Mouse (Mus musculus) adrenal gland, postnatal 4 days (tissue): ENCODE data around the gene Ltbp3. TPM values are rescaled to one million over a fixed set of nuclear protein-coding genes. Genes with fewer than 3 reads are reported as not detected.

Experiments used
- DNase-seq, 2 experiments: peaks; one replicate each; pipeline ENCODE4 v3.0.0; 2021 to 2022; ENCODE audit warnings: low spot score in 2 of 2, mixed read lengths in 2 of 2
- total RNA-seq, 2 experiments: library from RNA; stranded (reverse); gene quantifications; 2 replicates each; pipeline ENCODE4 v1.2.3; 2021

Ltbp3 gene
- total RNA-seq, 2 experiments from 2014 or later = 277 to 287 TPM

DNA sequence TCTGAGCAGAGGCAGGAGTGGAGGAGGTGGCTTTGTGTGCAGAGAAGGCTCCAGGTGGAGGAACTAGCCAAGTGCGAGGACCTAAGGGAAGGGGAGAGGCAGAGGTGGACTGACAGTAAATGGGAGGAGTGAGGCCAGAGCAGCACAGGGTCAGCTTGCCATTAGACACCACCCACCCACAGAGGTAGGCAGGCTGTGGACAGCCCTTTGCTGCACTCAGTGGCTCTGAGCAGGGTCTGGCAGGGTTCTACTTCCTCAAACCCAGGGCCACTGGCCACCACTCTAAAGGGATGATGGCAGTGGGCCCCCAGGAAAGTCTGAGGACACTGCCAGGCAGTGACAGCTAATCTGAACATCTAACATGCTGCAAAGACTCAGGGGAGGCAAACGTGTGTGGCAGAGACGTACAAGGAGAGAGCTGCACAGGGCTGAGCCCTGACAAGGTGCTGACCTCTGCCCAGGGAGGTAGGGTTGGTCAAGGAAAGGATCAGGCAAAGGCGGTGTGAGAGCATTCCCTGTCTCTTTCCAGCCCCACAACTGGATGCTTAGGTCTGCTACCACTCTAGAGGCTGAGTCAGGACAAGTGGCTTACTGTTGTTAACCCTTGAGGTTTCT, 16.7 kb upstream of the Ltbp3 start:
- DNase-seq = no peak

DNA sequence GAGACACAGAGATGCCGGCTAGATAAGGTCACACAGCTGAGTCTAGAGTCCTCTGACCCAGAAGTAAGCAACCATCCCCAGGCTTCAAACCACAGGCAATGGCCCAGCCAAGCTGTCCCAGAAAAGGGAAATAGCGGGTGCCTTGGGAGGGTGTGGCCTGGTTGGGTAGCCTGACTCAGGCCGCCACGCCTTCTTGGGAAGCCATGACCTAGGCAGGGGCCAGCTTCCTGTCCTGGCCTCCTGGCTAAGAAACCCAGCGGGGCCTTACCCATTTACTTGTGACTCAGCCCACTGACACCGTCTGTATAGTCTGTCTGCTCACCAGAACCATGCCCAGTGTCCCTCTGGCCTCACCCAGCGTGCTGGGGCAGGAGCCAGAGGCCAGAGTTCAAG, 16.2 kb upstream of the Ltbp3 start:
- no peak for DNase-seq

DNA sequence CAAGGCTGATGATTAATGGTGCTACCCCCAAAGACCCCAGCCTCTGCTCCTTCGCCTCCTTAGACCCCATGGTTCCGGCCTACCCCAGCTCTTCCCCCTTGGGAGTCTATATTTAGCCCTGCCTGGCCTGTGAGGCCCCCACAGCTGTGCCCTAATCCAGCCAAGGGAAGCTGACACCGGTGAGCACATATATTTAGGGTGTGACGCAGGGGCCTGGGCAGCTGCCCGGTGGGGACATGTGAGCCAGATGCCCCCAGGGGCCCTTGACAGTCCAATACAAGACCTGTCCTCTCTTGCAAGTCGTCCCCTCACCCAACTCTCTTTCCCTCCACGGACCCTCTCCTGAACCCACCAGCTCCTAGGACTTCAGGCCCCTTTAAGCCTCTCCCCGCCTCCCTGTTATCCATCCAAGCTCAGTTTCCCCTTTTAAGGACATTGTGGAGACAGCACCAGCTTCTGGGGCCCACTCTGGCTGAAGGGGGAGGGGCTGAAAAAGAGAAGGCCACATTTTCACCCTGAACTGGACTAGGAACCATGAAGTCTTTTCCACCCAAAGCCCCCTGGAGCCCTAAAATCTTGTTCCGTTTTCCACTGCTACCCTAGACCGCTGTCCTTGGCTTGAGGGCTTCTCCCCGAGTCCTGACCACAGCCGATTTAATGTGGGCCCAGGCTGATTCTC, 15.5 kb upstream of the Ltbp3 start:
- no peak for DNase-seq

DNA sequence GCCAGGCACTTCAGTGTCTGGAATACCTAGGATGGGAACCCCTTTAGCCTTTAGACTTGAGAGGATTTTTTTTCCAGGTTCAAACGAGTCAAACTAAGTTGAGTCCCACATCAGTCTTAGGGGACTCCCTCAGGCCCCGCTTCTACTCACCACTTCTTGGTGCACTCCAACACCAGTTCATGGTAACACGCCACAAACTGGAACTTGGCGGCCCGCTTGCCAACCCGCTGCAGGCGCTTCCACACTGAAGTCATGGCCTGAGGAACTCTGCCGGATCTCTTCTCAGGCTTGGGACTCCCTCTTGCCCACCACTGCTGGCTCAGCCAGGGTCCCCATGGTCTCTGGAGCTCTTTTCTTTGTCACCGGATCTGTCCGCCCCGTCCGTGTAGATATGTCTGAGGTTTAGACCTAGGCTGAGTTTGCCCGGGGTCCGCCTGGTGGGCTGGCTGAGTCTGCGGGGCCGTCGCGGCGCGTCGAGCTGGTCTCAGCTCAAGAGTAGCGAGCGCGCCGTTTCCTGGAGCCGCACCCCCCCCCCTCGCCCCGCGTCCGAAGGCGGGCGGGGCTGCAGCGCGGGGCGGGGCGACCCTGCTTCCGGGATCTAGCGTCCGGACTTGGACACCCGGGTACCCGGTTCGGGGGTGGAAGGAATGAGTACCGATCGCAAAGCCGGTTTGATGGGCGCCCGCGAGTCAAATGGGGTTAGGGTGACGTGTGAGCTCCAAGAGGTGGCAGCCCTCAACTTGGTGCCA, 14.8 kb upstream of the Ltbp3 start, which contains the start of gene Ehbp1l1:
Gene Ehbp1l1, minus strand, starts transcription at position 551 of the 749 bp plus-strand sequence.
- DNase-seq = peak; percentile 60 to 64

DNA sequence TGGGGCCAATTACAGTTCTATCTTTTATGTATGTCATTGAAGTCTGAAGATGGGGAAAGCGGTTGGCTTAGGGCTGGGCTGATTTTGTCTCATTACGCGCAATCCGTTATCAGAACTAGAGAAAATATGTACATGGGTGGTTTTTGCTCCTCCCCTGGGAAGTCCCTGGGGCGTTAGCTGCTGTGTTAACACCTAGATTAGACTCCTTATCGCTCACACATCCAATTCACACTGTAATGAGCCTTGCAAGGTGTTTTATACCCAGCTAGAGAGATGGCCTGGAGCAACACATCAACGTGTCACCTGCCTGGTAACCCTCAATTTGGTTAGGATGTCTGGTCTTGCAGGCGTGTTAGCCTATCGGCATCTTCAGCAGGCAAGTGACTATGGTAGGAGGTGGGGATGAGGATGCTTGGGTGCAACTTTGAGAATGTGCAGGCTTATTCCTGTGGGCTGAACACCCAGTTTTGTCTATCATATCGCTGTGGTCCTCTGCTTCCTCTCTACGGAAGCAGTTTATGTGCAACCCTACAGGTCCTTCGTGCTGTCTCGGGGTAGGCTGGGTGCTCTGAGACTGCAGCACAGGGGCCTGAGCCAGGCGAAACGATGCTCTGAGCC, 13.6 kb upstream of the Ltbp3 start:
- no peak for DNase-seq

DNA sequence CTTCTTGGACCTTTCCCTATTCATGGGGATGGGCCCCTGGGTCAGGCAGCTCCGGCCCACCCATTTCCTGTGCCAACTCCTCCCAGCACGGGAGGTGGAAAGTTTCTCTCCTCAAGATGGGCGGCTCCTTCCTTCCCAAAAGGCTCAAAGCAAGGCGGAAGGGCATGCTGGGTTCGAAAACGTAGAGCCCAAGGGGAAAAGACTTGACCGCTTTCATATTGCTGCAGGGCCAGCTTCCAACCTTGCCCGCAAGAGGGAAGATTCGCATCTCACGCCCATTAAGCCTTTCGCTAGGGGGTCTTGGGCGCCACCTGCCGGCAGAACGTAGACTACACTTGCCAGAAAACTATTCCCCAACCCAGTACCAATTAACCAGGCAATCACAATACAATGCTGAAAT, 13.0 kb upstream of the Ltbp3 start:
- peak; percentile 70 to 81 for DNase-seq

DNA sequence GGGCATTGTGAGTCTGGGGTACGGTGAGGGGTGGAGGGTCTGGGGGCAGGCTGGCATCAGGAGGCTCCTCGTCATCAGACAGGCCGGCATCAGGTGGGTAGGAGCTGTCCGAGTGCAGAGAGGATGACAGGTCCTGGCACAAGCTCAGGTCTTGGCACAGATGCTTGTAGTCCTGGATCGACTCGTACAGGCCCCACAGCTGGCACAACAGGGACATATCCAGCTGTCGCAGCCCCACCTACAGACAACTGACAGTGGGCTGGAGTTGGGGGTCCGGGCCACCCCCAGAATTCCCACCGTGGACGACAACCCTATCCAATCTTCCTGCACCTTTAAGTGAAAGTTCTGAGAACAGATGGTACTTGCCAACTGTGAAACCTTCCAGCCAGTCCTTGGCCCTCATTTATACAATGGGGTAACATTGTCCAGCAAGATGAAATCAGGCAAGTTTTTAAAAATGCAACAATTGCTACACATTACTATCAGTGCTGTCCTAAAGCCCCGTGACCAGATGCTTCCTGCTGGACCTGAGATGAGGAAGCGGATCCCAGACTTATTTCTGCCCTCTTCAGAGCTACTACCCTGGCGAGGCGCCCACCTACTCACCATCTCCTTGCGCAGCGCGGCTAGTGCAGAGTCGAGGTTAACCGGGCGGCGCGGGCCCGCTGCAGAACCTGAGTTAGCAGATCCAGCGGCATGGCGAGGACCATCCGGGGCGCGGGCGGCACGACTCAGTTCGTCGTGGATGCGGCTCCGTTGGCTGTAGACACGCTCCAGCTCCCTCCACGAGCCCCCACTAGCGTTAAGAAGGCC, 11.9 kb upstream of the Ltbp3 start:
- no peak for DNase-seq

DNA sequence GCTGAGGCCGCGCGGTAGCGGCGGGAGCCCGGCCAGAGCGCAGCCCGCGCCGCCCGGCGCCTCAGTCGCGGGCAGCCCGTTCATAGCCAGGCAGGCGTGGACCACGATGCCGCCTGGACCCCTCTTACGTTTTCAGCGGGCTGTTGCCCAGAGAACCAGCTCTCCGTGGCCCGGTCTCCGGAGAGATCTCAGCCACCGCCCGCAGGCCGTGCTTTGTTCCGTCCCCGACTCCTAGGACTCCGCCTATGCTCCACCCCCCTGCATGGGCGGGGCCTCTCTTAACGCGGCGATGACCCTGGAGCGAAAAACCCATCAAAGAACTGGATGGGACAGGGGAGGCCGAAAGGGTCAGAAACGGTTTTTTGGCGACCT, 11.3 kb upstream of the Ltbp3 start, which contains the start of gene Fam89b:
Gene Fam89b, minus strand, starts transcription at position 210 of the 372 bp plus-strand sequence.
- DNase-seq = peak; percentile 78 to 83

DNA sequence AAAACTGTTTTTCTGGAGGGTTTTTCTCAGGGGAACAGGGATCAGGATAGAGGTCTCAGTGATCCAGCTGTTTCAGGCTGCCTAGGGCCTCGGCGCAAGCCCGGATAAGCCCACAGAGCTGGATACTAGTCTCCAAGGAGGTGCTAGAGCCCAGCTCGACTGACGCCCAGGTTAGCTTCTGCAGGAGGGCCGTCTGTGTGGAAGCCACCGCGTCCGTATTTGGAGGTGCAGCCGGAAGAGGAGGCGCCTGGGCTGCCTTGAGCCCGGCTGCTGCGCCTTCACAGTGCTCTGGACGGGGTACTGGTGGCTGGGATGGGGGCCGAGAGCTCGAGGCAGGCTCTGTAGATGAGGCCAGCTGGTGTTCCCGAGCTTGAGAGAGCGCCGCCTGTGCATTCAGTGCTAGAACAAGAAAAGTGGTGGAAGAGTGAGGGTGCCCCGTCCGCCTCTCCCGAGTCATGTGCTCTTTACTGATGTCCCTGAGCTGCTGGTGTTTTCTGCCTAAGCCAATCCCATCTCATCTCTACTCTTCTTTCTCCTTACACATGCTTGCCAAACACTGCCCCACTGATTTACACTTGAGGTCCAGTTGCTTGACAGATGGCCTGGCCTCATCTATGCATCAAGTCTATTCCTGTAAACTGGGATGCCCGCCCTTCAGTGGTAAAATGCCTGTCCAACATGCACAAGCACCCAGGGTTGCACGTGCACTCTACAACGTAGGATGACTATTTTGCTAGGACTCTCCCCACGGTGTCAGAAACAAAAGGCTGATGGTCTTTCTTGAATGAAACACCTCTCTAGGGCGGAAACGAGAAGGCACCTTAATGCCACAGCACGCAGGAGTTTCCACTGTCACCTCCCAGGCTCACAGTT, 10.2 kb upstream of the Ltbp3 start:
- DNase-seq = no peak

DNA sequence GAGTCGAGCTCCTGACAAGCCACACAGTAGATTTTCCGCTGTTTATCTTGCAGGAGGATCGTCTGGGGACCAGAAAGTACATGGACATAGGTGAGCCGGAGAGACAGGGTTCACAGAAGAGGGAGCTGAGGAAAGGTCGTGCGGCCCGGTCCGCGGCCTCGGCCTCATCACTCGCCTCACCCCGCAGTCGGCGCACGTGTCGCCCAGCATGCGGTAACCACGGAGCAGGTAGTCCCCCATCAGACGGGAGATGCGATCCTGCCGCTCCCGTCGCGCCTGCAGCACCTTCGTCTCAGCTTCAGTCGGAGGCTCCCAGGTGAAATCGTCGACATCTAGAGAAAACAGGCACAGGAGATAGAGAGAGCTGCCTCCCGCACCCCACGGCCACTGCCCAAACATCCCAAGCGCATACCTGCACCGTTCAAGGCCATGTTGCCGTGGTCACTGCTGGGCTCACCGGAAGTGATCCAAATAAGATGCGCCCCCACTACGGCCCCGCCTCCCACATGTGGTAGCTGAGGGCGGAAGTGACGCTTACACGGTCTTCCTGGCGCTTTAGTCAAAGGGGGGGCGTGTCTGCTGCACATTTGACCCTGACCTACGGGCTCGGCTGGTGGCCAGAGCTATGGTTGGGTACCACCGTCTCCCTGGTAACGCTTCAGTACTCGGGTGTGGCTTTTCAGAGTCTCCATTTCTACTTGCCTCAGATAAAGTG, 9.3 kb upstream of the Ltbp3 start:
- DNase-seq = peak; percentile 81 to 87

DNA sequence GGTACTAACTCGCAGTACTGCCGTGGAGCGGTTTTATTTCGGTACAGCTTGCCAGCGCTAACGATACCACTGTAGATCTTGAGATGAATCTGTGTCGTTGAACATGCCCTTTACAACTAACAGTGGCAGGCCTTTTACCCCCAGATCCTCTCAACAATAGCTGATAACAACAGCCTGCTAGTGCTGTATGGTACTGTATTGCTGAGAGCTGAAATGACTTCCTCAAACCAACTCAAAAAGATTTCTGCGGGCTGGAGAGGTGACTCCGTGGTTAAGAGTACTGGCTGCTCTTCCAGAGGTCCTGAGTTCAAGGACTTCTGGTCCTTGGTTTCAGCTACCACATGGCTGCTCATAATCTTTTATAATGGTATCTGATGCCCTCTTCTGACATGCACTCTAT, 6.4 kb upstream of the Ltbp3 start:
- DNase-seq = no peak

DNA sequence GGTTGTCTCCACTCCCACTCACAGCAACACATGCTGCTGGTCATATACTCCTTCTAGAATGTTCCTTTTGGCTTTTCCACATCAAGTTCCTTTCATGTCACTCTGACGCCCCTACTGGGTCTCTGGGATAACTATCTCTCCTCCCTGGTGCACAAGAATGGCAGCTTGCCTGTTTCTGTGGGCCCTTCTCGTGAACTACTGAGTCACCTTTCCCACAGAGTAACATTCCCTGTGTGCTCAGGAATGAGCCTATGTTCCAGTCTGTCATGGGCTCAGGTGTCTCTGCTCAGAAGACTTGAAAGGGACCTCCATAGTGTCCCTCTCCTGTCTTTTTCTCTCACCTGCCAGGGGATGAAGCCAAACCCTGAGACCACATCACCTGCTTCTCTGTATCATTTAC, 1.3 kb upstream of the Ltbp3 start:
- DNase-seq = no peak

DNA sequence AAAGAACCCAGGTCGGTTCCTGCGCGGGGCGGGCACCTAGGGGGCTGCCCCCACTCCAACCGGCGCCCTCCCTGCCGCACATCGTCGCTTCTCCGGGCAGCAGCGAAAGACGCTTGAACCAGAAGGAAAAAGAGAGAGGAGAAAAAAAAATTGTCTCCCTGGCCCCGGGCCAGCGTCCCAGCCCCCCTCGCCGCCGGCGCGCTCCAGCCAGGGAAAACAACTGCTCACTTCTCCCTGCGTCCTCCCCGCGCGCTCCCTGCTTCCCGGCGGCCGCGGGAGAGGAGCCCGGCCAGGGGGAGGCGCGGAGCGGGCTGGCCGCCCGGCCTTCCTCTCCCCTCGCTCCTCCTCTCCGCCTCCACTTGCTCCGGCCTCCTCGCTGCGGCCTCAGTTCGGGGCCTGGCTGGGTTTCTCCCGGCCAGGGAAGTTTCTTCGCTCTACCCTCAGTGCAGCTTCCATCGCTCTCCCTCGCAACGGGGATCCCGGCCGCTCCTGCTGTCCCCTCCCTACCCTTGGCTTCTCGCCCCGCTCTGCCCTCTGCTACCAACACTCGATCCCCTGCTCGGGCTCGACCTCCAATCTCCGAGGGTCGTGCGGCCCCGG, 1.0 kb downstream of the Ltbp3 start:
- DNase-seq = peak; percentile 64 to 69

DNA sequence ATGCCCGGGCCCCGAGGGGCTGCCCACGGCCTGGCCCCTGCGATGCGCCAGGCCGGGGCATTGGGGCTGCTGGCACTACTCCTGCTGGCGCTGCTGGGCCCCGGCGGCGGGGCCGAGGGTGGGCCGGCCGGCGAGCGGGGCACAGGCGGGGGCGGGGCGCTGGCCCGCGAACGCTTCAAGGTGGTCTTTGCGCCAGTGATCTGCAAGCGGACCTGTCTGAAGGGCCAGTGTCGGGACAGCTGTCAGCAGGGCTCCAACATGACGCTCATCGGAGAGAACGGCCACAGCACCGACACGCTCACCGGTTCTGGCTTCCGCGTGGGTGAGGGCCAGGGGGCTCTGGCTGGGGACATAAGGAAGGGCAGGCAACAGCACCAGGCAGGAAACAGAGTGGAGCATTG, 1.5 kb downstream of the Ltbp3 start:
- DNase-seq = no peak

DNA sequence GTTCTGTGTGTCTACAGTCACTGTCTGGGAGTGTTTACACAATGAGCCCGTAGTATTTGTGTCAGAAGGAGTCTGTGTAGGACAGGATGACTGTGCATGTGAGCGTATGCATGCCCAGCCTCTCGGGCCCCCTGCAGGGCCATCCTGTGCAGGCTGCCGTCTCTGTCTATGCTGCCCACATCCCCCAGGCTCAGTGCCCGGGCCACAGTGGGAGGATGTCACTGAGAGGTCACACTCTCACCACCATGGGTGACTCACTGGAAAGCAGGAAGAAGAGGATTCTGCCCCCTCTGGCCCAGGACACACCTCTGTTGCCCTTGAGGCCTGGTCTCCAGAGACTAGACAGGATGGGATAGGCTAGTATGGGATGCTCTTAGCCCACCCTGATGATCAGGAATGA, 2.9 kb downstream of the Ltbp3 start:
- no peak for DNase-seq

DNA sequence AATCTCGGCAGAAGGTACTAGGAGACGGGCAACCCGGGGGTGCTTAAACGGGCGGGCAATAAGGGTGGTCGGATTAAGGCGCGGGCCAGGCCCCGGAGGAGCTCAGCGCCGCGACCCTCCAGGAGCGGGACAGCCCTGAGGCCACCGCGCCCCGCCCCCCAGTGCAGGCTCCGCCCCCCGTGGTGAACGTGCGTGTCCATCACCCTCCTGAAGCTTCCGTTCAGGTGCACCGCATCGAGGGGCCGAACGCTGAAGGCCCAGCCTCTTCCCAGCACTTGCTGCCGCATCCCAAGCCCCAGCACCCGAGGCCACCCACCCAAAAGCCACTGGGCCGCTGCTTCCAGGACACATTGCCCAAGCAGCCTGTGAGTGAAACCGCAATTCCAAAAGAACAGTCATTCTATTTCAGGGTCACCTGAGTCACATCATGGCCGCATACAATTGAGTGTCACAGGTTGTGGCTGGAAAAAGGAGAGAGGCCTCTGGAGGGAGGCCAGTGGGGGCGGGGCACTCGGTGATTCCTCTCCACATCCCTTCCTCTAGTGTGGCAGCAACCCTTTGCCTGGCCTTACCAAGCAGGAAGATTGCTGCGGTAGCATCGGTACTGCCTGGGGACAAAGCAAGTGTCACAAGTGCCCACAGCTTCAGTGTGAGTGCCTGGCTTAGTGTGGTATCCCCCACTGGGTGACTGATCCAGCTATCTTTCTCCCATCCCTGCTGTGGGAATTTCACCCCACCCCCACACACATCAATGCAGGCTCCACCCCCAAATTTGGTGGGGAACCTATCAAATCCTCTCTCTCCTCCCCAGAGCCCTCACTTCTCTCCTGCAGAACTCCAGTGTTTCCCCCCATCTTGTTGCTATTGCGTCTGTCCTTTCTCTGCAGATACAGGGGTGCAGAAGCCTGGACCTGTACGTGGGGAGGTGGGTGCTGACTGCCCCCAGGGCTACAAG, 5.3 kb downstream of the Ltbp3 start:
- no peak for DNase-seq

DNA sequence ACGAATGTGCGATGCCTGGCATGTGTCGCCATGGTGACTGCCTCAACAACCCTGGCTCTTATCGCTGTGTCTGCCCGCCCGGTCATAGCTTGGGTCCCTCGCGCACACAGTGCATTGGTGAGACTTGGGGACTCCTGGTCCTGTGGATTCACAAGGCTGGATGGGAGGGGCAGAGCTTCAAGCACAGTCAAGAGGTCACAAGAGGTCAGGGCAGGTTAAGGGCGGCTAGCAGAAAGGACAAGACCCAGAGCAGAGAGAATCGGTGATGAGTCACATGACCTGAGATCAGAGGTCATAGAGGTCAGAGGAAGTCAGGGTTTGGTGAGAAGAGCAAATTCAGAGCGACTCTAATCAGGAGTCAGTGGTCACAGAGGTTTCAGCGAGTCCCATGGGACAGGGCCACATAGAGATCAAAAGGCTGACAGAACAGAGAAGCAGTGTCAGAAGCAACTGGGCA, 6.2 kb downstream of the Ltbp3 start:
- no peak for DNase-seq

DNA sequence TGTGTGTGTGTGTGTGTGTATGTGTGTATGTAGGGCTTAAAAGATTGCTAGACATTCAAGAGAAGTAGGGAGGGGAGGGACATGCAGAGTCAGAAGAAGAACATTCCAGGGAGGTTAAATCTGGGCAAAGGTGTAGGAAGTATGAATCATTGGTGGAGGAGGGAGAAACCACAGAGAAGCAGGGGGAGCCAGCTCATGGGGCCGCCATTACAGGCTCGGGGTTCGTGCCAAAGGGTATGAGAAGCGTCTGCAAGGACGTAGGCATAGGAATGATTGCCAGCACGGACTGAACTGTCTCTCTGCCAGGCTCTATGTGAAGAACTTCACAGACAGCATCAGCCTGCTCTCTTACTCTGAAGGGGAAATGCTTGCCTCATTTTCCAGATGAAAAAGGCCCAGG, 8.8 kb downstream of the Ltbp3 start:
- DNase-seq = no peak
